Mouse (Mus musculus) kidney, adult 2 months (tissue): ENCODE measurements around the gene Camkk1.

Experiments
- CTCF ChIP-seq: fragments of 200-500 bp; conservative IDR thresholded peaks from 2 replicates; pipeline ENCODE4 v1.5.1; 2011; ENCODE audit warnings: low read depth, mild to moderate bottlenecking, control low read depth, low read length, moderate library complexity, mixed read lengths; ENCODE audit not compliant: insufficient read depth, insufficient read length
- POLR2A ChIP-seq: fragments of 200-500 bp; IDR thresholded peaks from one replicate; pipeline ENCODE4 v1.6.1; 2011; ENCODE audit warnings: low read depth, low read length, control low read depth

GRCm38 (mm10) chr11:72974995-72975503, 43.8 kb upstream of the Camkk1 start:
- TF ChIP-seq POLR2A (no peak), CTCF (no peak)
